Mouse (Mus musculus): Measurements from ENCODE around the gene E2f7. TPM values are rescaled to one million over a fixed set of nuclear protein-coding genes. Genes with fewer than 3 reads are reported as not detected.

The E2f7 gene
- total RNA-seq, 4 experiments from 2014 or later, result 0.17 to 1.0 (median 0.27) TPM

Other genes with a start within 250 kb of the E2f7 start
- 1 to 10 TPM; 2.7 to 6.5 (median 3.3) TPM for gene Csrp2, start 174.3 kb downstream of the E2f7 start, total RNA-seq (2022)

All from gastrocnemius, adult 8-10 months (tissue).